Mouse (Mus musculus): ENCODE results near the gene D1Pas1. TPM values are rescaled to one million over a fixed set of nuclear protein-coding genes. Genes with fewer than 3 reads are reported as not detected.

Gene D1Pas1
- polyA plus RNA-seq, 1 experiment, result not detected

GRCm38 (mm10) chr1:187006227-187006925 lies 39.2 kb downstream of the D1Pas1 start:
- H3K27ac ChIP-seq (replicated peaks; ENCODE audit: low read depth, low read length), result no peak overlapping the region
- no peaks in the 10 kb centered on the region for H3K4me1 ChIP-seq (ENCODE audit: control insufficient read depth, insufficient read depth, insufficient read length, low read length)
- H3K4me3 ChIP-seq (ENCODE audit: insufficient read depth, low read depth, low read length), result no peak overlapping the region

GRCm38 (mm10) chr1:187008236-187008635 lies 41.0 kb downstream of the D1Pas1 start:
- H3K4me3 ChIP-seq (ENCODE audit: insufficient read depth, low read depth, low read length), result no peak overlapping the region
- H3K27ac ChIP-seq (replicated peaks; ENCODE audit: low read depth, low read length), result no peak overlapping the region
- H3K4me1 ChIP-seq (ENCODE audit: control insufficient read depth, insufficient read depth, insufficient read length, low read length), result no peaks in the 10 kb centered on the region

GRCm38 (mm10) chr1:187010071-187010470 lies 42.9 kb downstream of the D1Pas1 start:
- no peak overlapping the region for H3K4me3 ChIP-seq (ENCODE audit: insufficient read depth, low read depth, low read length)
- no peaks in the 10 kb centered on the region for H3K4me1 ChIP-seq (ENCODE audit: control insufficient read depth, insufficient read depth, insufficient read length, low read length)
- no peak overlapping the region for H3K27ac ChIP-seq (replicated peaks; ENCODE audit: low read depth, low read length)

- H3K4me3 ChIP-seq (ENCODE audit: insufficient read depth, low read depth, low read length), result no peak overlapping the region
- no peaks in the 10 kb centered on the region for H3K4me1 ChIP-seq (ENCODE audit: control insufficient read depth, insufficient read depth, insufficient read length, low read length)
- H3K27ac ChIP-seq (replicated peaks; ENCODE audit: low read depth, low read length), result no peak overlapping the region
Measured at GRCm38 (mm10) chr1:187011601-187012000, 44.4 kb downstream of the D1Pas1 start.

- Histone ChIP-seq H3K4me1 (ENCODE audit: control insufficient read depth, insufficient read depth, insufficient read length, low read length) (no peaks in the 10 kb centered on the region), H3K27ac (replicated peaks; ENCODE audit: low read depth, low read length) (peak overlapping the region; percentile 79; the same call in 1 of the 2 replicates), H3K4me3 (ENCODE audit: insufficient read depth, low read depth, low read length) (no peak overlapping the region)
Measured at GRCm38 (mm10) chr1:187014141-187014540, 46.9 kb downstream of the D1Pas1 start.

GRCm38 (mm10) chr1:187015673-187016072 lies 48.5 kb downstream of the D1Pas1 start:
- no peak overlapping the region for H3K27ac ChIP-seq (replicated peaks; ENCODE audit: low read depth, low read length)
- H3K4me3 ChIP-seq (ENCODE audit: insufficient read depth, low read depth, low read length), result no peak overlapping the region

GRCm38 (mm10) chr1:187016116-187016515 lies 48.9 kb downstream of the D1Pas1 start:
- Histone ChIP-seq H3K27ac (replicated peaks; ENCODE audit: low read depth, low read length) (no peak overlapping the region), H3K4me3 (ENCODE audit: insufficient read depth, low read depth, low read length) (no peak overlapping the region), H3K4me1 (ENCODE audit: control insufficient read depth, insufficient read depth, insufficient read length, low read length) (peaks cover 6% of the 10 kb centered on the region; the same call in 1 of the 2 replicates)

More at GRCm38 (mm10) chr1:187015673-187016072, 48.5 kb downstream of the D1Pas1 start:
- H3K4me1 ChIP-seq (ENCODE audit: control insufficient read depth, insufficient read depth, insufficient read length, low read length), result peaks cover 6% of the 10 kb centered on the region; the same call in 1 of the 2 replicates

- H3K27ac ChIP-seq (replicated peaks; ENCODE audit: low read depth, low read length), result peak overlapping the region; percentile 38; the same call in 1 of the 2 replicates
- H3K4me3 ChIP-seq (ENCODE audit: insufficient read depth, low read depth, low read length), result no peak overlapping the region
- H3K4me1 ChIP-seq (ENCODE audit: control insufficient read depth, insufficient read depth, insufficient read length, low read length), result peaks cover 6% of the 10 kb centered on the region; the same call in 1 of the 2 replicates
Measured at GRCm38 (mm10) chr1:187020011-187020410, 52.8 kb downstream of the D1Pas1 start.

Other genes starting within 250 kb of the D1Pas1 start
- gene Rrp15, start 218.1 kb upstream of the D1Pas1 start, polyA plus RNA-seq (2012; ENCODE audit: insufficient read depth, insufficient read length, missing spikeins), result 13.4 and 14.4 TPM in 2 replicates
- 7.0 and 12.8 TPM in 2 replicates for gene Spata17, start 248.0 kb downstream of the D1Pas1 start, polyA plus RNA-seq (2012; ENCODE audit: insufficient read depth, insufficient read length, missing spikeins)
- 5.9 and 8.3 TPM in 2 replicates for gene Gpatch2, start 248.1 kb downstream of the D1Pas1 start, polyA plus RNA-seq (2012; ENCODE audit: insufficient read depth, insufficient read length, missing spikeins)